Mouse (Mus musculus): Measurements from ENCODE around the gene Efr3b. TPM values are rescaled to one million over a fixed set of nuclear protein-coding genes. Genes with fewer than 3 reads are reported as not detected.

Gene Efr3b
- polyA plus RNA-seq, 1 experiment from 2014 or later: 2.8 TPM

- ATAC-seq (ENCODE audit: insufficient read depth, low FRiP score, low read depth): no peak
- no peaks in the 10 kb centered on the region for H3K4me1 ChIP-seq
- no peak overlapping the region for H3K9ac ChIP-seq
- no peak overlapping the region for H3K4me2 ChIP-seq
- H3K4me3 ChIP-seq (replicated peaks): no peak overlapping the region
- no peaks in the 10 kb centered on the region for H3K27me3 ChIP-seq (replicated peaks)
- 84% methylated on average over 2 of the region's 2 CpGs for WGBS
- H3K27ac ChIP-seq: no peak overlapping the region
- no peaks in the 10 kb centered on the region for H3K9me3 ChIP-seq
- H3K36me3 ChIP-seq: no peaks in the 10 kb centered on the region
Observed at GRCm38 (mm10) chr12:4065498-4065897, 26.8 kb upstream of the Efr3b start.

- Histone ChIP-seq H3K9me3 (no peaks in the 10 kb centered on the region), H3K9ac (no peak overlapping the region), H3K36me3 (no peaks in the 10 kb centered on the region), H3K4me1 (no peaks in the 10 kb centered on the region), H3K27me3 (replicated peaks) (no peaks in the 10 kb centered on the region), H3K4me3 (replicated peaks) (no peak overlapping the region), H3K27ac (no peak overlapping the region), H3K4me2 (no peak overlapping the region)
- WGBS: 79% methylated on average over 4 of the region's 4 CpGs
- no peak for ATAC-seq (ENCODE audit: insufficient read depth, low FRiP score, low read depth)
Observed at GRCm38 (mm10) chr12:4059683-4060082, 21.0 kb upstream of the Efr3b start.

- H3K36me3 ChIP-seq: no peaks in the 10 kb centered on the region
- ATAC-seq (ENCODE audit: insufficient read depth, low FRiP score, low read depth): no peak
- H3K4me2 ChIP-seq: no peak overlapping the region
- no peaks in the 10 kb centered on the region for H3K27me3 ChIP-seq (replicated peaks)
- no peak overlapping the region for H3K9ac ChIP-seq
- H3K4me1 ChIP-seq: no peaks in the 10 kb centered on the region
- no peaks in the 10 kb centered on the region for H3K9me3 ChIP-seq
- H3K27ac ChIP-seq: no peak overlapping the region
- 65% methylated on average over 9 of the region's 9 CpGs for WGBS
- no peak overlapping the region for H3K4me3 ChIP-seq (replicated peaks)
Observed at GRCm38 (mm10) chr12:4058321-4058720, 19.6 kb upstream of the Efr3b start.

GRCm38 (mm10) chr12:4054845-4055244 is 16.1 kb upstream of the Efr3b start:
- Histone ChIP-seq H3K4me1 (no peaks in the 10 kb centered on the region), H3K27ac (no peak overlapping the region), H3K4me2 (no peak overlapping the region), H3K9me3 (no peaks in the 10 kb centered on the region), H3K4me3 (replicated peaks) (no peak overlapping the region), H3K36me3 (no peaks in the 10 kb centered on the region), H3K27me3 (replicated peaks) (no peaks in the 10 kb centered on the region), H3K9ac (no peak overlapping the region)
- WGBS: 29% methylated on average over 4 of the region's 4 CpGs
- no peak for ATAC-seq (ENCODE audit: insufficient read depth, low FRiP score, low read depth)

- Histone ChIP-seq H3K27ac (no peak overlapping the region), H3K4me3 (replicated peaks) (no peak overlapping the region), H3K4me1 (no peaks in the 10 kb centered on the region), H3K27me3 (replicated peaks) (no peaks in the 10 kb centered on the region), H3K36me3 (no peaks in the 10 kb centered on the region), H3K4me2 (no peak overlapping the region), H3K9ac (no peak overlapping the region), H3K9me3 (no peaks in the 10 kb centered on the region)
- WGBS: 61% methylated on average over 3 of the region's 3 CpGs
- ATAC-seq (ENCODE audit: insufficient read depth, low FRiP score, low read depth): no peak
Observed at GRCm38 (mm10) chr12:4053643-4054042, 14.9 kb upstream of the Efr3b start.

- H3K4me1 ChIP-seq: no peaks in the 10 kb centered on the region
- WGBS: 53% methylated on average over 9 of the region's 9 CpGs
- no peak overlapping the region for H3K27ac ChIP-seq
- no peaks in the 10 kb centered on the region for H3K36me3 ChIP-seq
- no peak for ATAC-seq (ENCODE audit: insufficient read depth, low FRiP score, low read depth)
- H3K9ac ChIP-seq: no peak overlapping the region
- H3K9me3 ChIP-seq: no peaks in the 10 kb centered on the region
- no peak overlapping the region for H3K4me3 ChIP-seq (replicated peaks)
- no peaks in the 10 kb centered on the region for H3K27me3 ChIP-seq (replicated peaks)
- H3K4me2 ChIP-seq: no peak overlapping the region
Observed at GRCm38 (mm10) chr12:4050861-4051425, 12.2 kb upstream of the Efr3b start.

GRCm38 (mm10) chr12:4048031-4048430 is 9.3 kb upstream of the Efr3b start:
- no peak overlapping the region for H3K9ac ChIP-seq
- H3K9me3 ChIP-seq: no peaks in the 10 kb centered on the region
- H3K27me3 ChIP-seq (replicated peaks): no peaks in the 10 kb centered on the region
- 48% methylated on average over 6 of the region's 6 CpGs for WGBS
- H3K27ac ChIP-seq: no peak overlapping the region
- no peak overlapping the region for H3K4me2 ChIP-seq
- H3K4me1 ChIP-seq: no peaks in the 10 kb centered on the region
- no peak overlapping the region for H3K4me3 ChIP-seq (replicated peaks)
- ATAC-seq (ENCODE audit: insufficient read depth, low FRiP score, low read depth): no peak
- H3K36me3 ChIP-seq: no peaks in the 10 kb centered on the region

GRCm38 (mm10) chr12:4045992-4046391 is 7.3 kb upstream of the Efr3b start:
- Histone ChIP-seq H3K9me3 (no peaks in the 10 kb centered on the region), H3K4me3 (replicated peaks) (no peak overlapping the region), H3K27me3 (replicated peaks) (no peaks in the 10 kb centered on the region), H3K9ac (no peak overlapping the region), H3K27ac (no peak overlapping the region), H3K36me3 (no peaks in the 10 kb centered on the region), H3K4me1 (no peaks in the 10 kb centered on the region), H3K4me2 (no peak overlapping the region)
- WGBS: 43% methylated on average over 1 of the region's 1 CpGs
- no peak for ATAC-seq (ENCODE audit: insufficient read depth, low FRiP score, low read depth)

GRCm38 (mm10) chr12:4042411-4042810 is 3.7 kb upstream of the Efr3b start:
- Histone ChIP-seq H3K4me1 (no peaks in the 10 kb centered on the region), H3K36me3 (no peaks in the 10 kb centered on the region), H3K27ac (no peak overlapping the region), H3K27me3 (replicated peaks) (no peaks in the 10 kb centered on the region), H3K9me3 (no peaks in the 10 kb centered on the region), H3K9ac (no peak overlapping the region), H3K4me2 (no peak overlapping the region), H3K4me3 (replicated peaks) (no peak overlapping the region)
- no peak for ATAC-seq (ENCODE audit: insufficient read depth, low FRiP score, low read depth)
- 64% methylated on average over 5 of the region's 5 CpGs for WGBS

GRCm38 (mm10) chr12:4039046-4039445 is 331 bp upstream of the Efr3b start:
- 0 out of 2 replicates have a peak, but pooled peaks have one; percentile 11 for ATAC-seq (ENCODE audit: insufficient read depth, low FRiP score, low read depth)
- under 1% methylated on average over 13 of the region's 13 CpGs for WGBS
- no peaks in the 10 kb centered on the region for H3K27me3 ChIP-seq (replicated peaks)
- peak overlapping the region; percentile 99 for H3K4me2 ChIP-seq
- peak overlapping the region; percentile 72 for H3K4me3 ChIP-seq (replicated peaks)
- H3K27ac ChIP-seq: no peak overlapping the region
- H3K9ac ChIP-seq: no peak overlapping the region
- H3K36me3 ChIP-seq: no peaks in the 10 kb centered on the region
- no peaks in the 10 kb centered on the region for H3K4me1 ChIP-seq
- no peaks in the 10 kb centered on the region for H3K9me3 ChIP-seq

GRCm38 (mm10) chr12:4037511-4037910 is 1.2 kb downstream of the Efr3b start:
- H3K9me3 ChIP-seq: no peaks in the 10 kb centered on the region
- no peak overlapping the region for H3K9ac ChIP-seq
- no peaks in the 10 kb centered on the region for H3K36me3 ChIP-seq
- no peak for ATAC-seq (ENCODE audit: insufficient read depth, low FRiP score, low read depth)
- peak overlapping the region; percentile 99 for H3K4me2 ChIP-seq
- H3K27ac ChIP-seq: no peak overlapping the region
- WGBS: 32% methylated on average over 5 of the region's 5 CpGs
- no peaks in the 10 kb centered on the region for H3K27me3 ChIP-seq (replicated peaks)
- no peaks in the 10 kb centered on the region for H3K4me1 ChIP-seq
- H3K4me3 ChIP-seq (replicated peaks): peak overlapping the region; percentile 72; the same call in 1 of the 2 replicates

- H3K27me3 ChIP-seq (replicated peaks): no peaks in the 10 kb centered on the region
- H3K27ac ChIP-seq: no peak overlapping the region
- H3K4me1 ChIP-seq: no peaks in the 10 kb centered on the region
- no peak for ATAC-seq (ENCODE audit: insufficient read depth, low FRiP score, low read depth)
- no peak overlapping the region for H3K4me2 ChIP-seq
- no peaks in the 10 kb centered on the region for H3K9me3 ChIP-seq
- 73% methylated on average over 5 of the region's 5 CpGs for WGBS
- H3K9ac ChIP-seq: no peak overlapping the region
- H3K36me3 ChIP-seq: no peaks in the 10 kb centered on the region
- no peak overlapping the region for H3K4me3 ChIP-seq (replicated peaks)
Observed at GRCm38 (mm10) chr12:4036157-4036556, 2.6 kb downstream of the Efr3b start.

- Histone ChIP-seq H3K4me2 (no peak overlapping the region), H3K9me3 (no peaks in the 10 kb centered on the region), H3K27ac (no peak overlapping the region), H3K27me3 (replicated peaks) (no peaks in the 10 kb centered on the region), H3K4me3 (replicated peaks) (no peak overlapping the region), H3K36me3 (no peaks in the 10 kb centered on the region), H3K9ac (no peak overlapping the region), H3K4me1 (no peaks in the 10 kb centered on the region)
- ATAC-seq (ENCODE audit: insufficient read depth, low FRiP score, low read depth): no peak
- WGBS: 65% methylated on average over 4 of the region's 4 CpGs
Observed at GRCm38 (mm10) chr12:4029064-4029463, 9.7 kb downstream of the Efr3b start.

Measured in stomach, embryonic 15.5 days (tissue).